Mouse (Mus musculus): Measurements from ENCODE around the gene Plac1. TPM values are rescaled to one million over a fixed set of nuclear protein-coding genes. Genes with fewer than 3 reads are reported as not detected.

Plac1 gene
- total and polyA plus RNA-seq, 3 experiments: not detected

DNA sequence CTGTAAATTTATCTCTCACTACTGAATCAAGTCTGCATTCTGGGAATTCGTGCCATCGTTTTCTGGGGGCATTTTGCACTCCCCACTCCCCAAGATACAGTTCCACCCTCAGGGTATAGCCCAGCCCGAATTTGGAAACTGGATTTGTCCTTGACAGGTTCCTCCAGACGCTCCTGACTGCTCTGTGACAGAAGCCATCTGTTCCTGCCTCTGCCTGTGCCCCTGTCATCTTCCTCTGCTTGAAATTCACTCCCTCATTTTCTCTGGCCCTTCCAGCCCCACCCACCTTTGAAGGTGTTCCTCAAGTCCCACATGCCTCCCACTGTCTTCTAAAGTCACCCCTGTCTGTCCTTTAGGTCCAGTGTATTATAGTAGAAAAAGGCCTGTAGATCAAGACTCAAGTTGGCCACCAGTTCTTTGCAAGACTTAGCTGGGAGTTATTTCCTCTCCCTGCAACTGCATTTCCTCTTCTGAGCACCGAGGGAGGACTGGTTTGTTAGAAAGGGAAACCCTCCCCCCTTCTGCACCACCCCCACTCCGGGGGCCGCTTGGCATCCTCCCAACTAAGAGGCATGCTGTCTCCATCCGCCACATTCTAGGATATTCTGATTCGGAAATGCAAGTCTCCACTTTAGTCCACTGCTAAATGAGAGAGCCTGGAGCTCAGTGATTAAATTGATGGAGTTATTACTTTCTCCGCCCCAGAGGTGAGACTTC is 194.6 kb downstream of the Plac1 start:
- dilution Hi-C loops (cut with MboI; ENCODE audit: extremely low pct_ligation_motif_present, extremely low pct_unique_long_range_greater_than_20kb, low sequenced_read_pairs): no loop called here
- H3K27ac ChIP-seq (ENCODE audit: insufficient read depth, low read depth): no peak overlapping the region
- no peak for DNase-seq (ENCODE audit: extremely low read depth)
- H3K4me3 ChIP-seq (replicated peaks in 1 of 3; ENCODE audit: low read depth in 2 of 3, low read length in 2 of 3, poor library complexity in 1 of 3): no peak overlapping the region
- H3K36me3 ChIP-seq (replicated peaks in 1 of 2; ENCODE audit: control insufficient read depth in 1 of 2, insufficient read depth in 1 of 2, low read length in 1 of 2): no peaks in the 10 kb centered on the region
- in situ Hi-C loops (cut with MboI; ENCODE audit: low pct_ligation_motif_present, low pct_unique_long_range_greater_than_20kb, low sequenced_read_pairs): no loop called here
- H3K9me3 ChIP-seq (replicated peaks; ENCODE audit: low read length): no peaks in the 10 kb centered on the region
- H3K79me2 ChIP-seq (replicated peaks; ENCODE audit: control insufficient read depth, extremely low read depth, insufficient read depth, poor library complexity, severe bottlenecking): no peaks in the 10 kb centered on the region
- no peak overlapping the region for H3K4me2 ChIP-seq (ENCODE audit: insufficient read depth, low read depth, poor library complexity, severe bottlenecking)
- no peak overlapping the region for H3K9ac ChIP-seq (ENCODE audit: insufficient read depth, low read depth)
- H3K4me1 ChIP-seq (ENCODE audit: control insufficient read depth in 1 of 2, insufficient read depth in 2 of 2): no peaks in the 10 kb centered on the region
- TF ChIP-seq CHD2 (IDR thresholded peaks at IDR 0.05; ENCODE audit: low read length) (no peak), MAX (IDR thresholded peaks at IDR 0.05; ENCODE audit: low read length) (no peak), ZKSCAN1 (IDR thresholded peaks at IDR 0.05; ENCODE audit: borderline replicate concordance, low read depth, low read length) (no peak), ELF1 (IDR thresholded peaks at IDR 0.05; ENCODE audit: low read depth, low read length) (no peak), GABPA (IDR thresholded peaks at IDR 0.05; ENCODE audit: insufficient replicate concordance, low read depth, low read length) (no peak), CHD1 (IDR thresholded peaks at IDR 0.05; ENCODE audit: low read depth, low read length) (no peak), EP300 (IDR thresholded peaks at IDR 0.05; ENCODE audit: low read length) (no peak), NRF1 (IDR thresholded peaks at IDR 0.05; ENCODE audit: low read depth, low read length) (no peak), TCF12 (IDR thresholded peaks at IDR 0.05; ENCODE audit: low read depth, low read length) (no peak), CTCF (conservative IDR thresholded peaks at IDR 0.05 in 1 of 2, IDR thresholded peaks at IDR 0.05 in 1 of 2; ENCODE audit: low read depth in 2 of 2, low read length in 2 of 2) (no peak), POLR2AphosphoS2 (IDR thresholded peaks at IDR 0.05; ENCODE audit: low read depth, low read length) (no peak), MAFK (IDR thresholded peaks at IDR 0.05; ENCODE audit: insufficient replicate concordance, low read length) (no peak), ZNF384 (IDR thresholded peaks at IDR 0.05; ENCODE audit: low read depth, low read length) (no peak), USF1 (IDR thresholded peaks at IDR 0.05; ENCODE audit: low read depth, low read length) (no peak), UBTF (IDR thresholded peaks at IDR 0.05; ENCODE audit: low read depth, low read length) (no peak), JUND (conservative IDR thresholded peaks at IDR 0.05; ENCODE audit: low read depth, low read length) (no peak)
- no peaks in the 10 kb centered on the region for H3K27me3 ChIP-seq (replicated peaks)

DNA sequence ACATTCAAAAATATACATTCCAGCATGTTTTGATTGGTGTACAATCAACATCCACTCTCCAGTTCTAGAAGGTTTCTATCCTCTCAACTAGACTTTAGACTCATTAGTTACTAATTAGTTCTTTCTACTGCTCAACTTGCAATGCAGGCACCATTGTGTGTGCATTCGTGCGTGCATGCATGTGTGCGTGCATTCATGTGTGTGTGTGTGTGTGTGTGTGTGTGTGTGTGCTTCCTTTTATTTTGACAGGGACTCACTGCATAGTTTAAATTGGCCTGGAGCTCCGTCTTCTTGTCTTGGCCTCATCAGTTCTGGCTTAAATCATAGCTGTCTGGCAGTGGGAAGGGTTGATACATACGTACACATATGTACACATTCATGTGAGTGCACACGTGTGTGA is 198.9 kb downstream of the Plac1 start:
- in situ Hi-C loops (cut with MboI; ENCODE audit: low pct_ligation_motif_present, low pct_unique_long_range_greater_than_20kb, low sequenced_read_pairs): no loop called here
- Histone ChIP-seq H3K9me3 (replicated peaks; ENCODE audit: low read length) (no peaks in the 10 kb centered on the region), H3K9ac (ENCODE audit: insufficient read depth, low read depth) (no peak overlapping the region), H3K79me2 (replicated peaks; ENCODE audit: control insufficient read depth, extremely low read depth, insufficient read depth, poor library complexity, severe bottlenecking) (no peaks in the 10 kb centered on the region), H3K4me2 (ENCODE audit: insufficient read depth, low read depth, poor library complexity, severe bottlenecking) (no peak overlapping the region), H3K4me3 (replicated peaks in 1 of 3; ENCODE audit: low read depth in 2 of 3, low read length in 2 of 3, poor library complexity in 1 of 3) (no peak overlapping the region), H3K4me1 (ENCODE audit: control insufficient read depth in 1 of 2, insufficient read depth in 2 of 2) (no peaks in the 10 kb centered on the region), H3K27ac (ENCODE audit: insufficient read depth, low read depth) (no peak overlapping the region), H3K36me3 (replicated peaks in 1 of 2; ENCODE audit: control insufficient read depth in 1 of 2, insufficient read depth in 1 of 2, low read length in 1 of 2) (no peaks in the 10 kb centered on the region), H3K27me3 (replicated peaks) (no peaks in the 10 kb centered on the region)
- dilution Hi-C loops (cut with MboI; ENCODE audit: extremely low pct_ligation_motif_present, extremely low pct_unique_long_range_greater_than_20kb, low sequenced_read_pairs): no loop called here
- no peak for DNase-seq (ENCODE audit: extremely low read depth)
- TF ChIP-seq RAD21 (IDR thresholded peaks at IDR 0.05; ENCODE audit: low read depth, low read length) (no peak), SIN3A (IDR thresholded peaks at IDR 0.05; ENCODE audit: low read length) (no peak), POLR2AphosphoS2 (IDR thresholded peaks at IDR 0.05; ENCODE audit: low read depth, low read length) (no peak), CHD2 (IDR thresholded peaks at IDR 0.05; ENCODE audit: low read length) (no peak), RCOR1 (conservative IDR thresholded peaks at IDR 0.05; ENCODE audit: low read depth, low read length) (no peak), GABPA (IDR thresholded peaks at IDR 0.05; ENCODE audit: insufficient replicate concordance, low read depth, low read length) (no peak), NELFE (IDR thresholded peaks at IDR 0.05; ENCODE audit: low read depth, low read length) (no peak)
